Mouse (Mus musculus) limb, embryonic 13.5 days (tissue): ENCODE results near the gene Trpm2. TPM values are rescaled to one million over a fixed set of nuclear protein-coding genes. Genes with fewer than 3 reads are reported as not detected.
"Not testable (repeated sequence)": the region's sequence is repeated elsewhere in the genome, so short reads cannot be mapped to it uniquely, and the experiment has no call there.

Source experiments
- ATAC-seq: fragments of 200-750 bp; cut with Nextera tagmentation; 2 replicates; pipeline ENCODE4 v1.8.0; 2017; ENCODE audit warnings: low read depth, moderate number of reproducible peaks, moderate TSS enrichment; ENCODE audit not compliant: low FRiP score
- H3K27ac ChIP-seq: fragments of 300-500 bp; sonication (generic); 2 replicates; pipeline ENCODE4 v1.5.1; 2015; ENCODE audit warnings: inconsistent platforms, mild to moderate bottlenecking, moderate library complexity
- H3K27me3 ChIP-seq: fragments of 300-500 bp; sonication (generic); 2 replicates; pipeline ENCODE4 v1.6.1; 2015; ENCODE audit warnings: mild to moderate bottlenecking, inconsistent platforms
- H3K36me3 ChIP-seq: fragments of 300-500 bp; sonication (generic); 2 replicates; pipeline ENCODE4 v1.6.1; 2015; ENCODE audit warnings: inconsistent platforms, mild to moderate bottlenecking, moderate library complexity
- H3K4me1 ChIP-seq: fragments of 300-500 bp; sonication (generic); 2 replicates; pipeline ENCODE4 v1.6.1; 2015; ENCODE audit warnings: inconsistent platforms
- H3K4me2 ChIP-seq: fragments of 300-500 bp; sonication (generic); replicated peaks from 2 replicates; pipeline ENCODE4 v1.6.1; 2015; ENCODE audit warnings: inconsistent platforms, mild to moderate bottlenecking, moderate library complexity
- H3K4me3 ChIP-seq: fragments of 300-500 bp; sonication (generic); 2 replicates; pipeline ENCODE4 v1.5.1; 2015; ENCODE audit warnings: moderate library complexity, mild to moderate bottlenecking, inconsistent platforms
- H3K9ac ChIP-seq: fragments of 300-500 bp; sonication (generic); 2 replicates; pipeline ENCODE4 v1.6.1; 2015; ENCODE audit warnings: mild to moderate bottlenecking, inconsistent platforms
- H3K9me3 ChIP-seq: fragments of 300-500 bp; sonication (generic); 2 replicates; pipeline ENCODE4 v1.6.1; 2016; ENCODE audit warnings: inconsistent platforms
- WGBS: fragments of 180-500 bp; shearing (Covaris S2); methylation state at CpG from one replicate; pipeline ENCODE4 v1.1.7; 2015; 5-methylcytosine and 5-hydroxymethylcytosine counted together
- polyA plus RNA-seq: library from polyadenylated mRNA; unstranded; fragments of >200 nt; fragmentation: Nextera tagmentation; extraction: Ambion mirVana; gene quantifications from 2 replicates; pipeline ENCODE4 v1.2.1, GENCODE M21; 2015

The Trpm2 gene
- polyA plus RNA-seq, 1 experiment from 2014 or later = 0.29 TPM

DNA sequence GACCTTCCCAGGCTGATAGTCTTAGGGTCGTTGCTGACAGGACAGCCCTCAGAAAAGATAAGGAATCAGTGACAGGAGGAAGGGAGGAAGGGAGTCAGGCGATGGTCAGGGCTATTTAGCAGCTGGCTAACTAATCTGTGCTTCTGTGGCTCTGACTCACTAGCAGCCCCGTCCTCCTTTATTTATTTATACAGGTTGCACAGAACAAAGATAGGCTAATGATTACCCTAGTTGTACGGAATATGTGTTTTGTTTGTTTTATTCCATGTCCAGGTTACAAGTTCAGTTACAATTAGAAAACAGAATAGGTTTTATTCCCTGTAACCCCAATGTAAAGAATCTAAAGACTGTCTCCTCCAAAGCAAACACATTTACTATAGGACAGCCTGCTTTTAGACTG, 5.3 kb upstream of the Trpm2 start:
- no peak for ATAC-seq
- Histone ChIP-seq H3K4me1 (peaks cover 11% of the 10 kb centered on the region), H3K9me3 (no peaks in the 10 kb centered on the region), H3K4me3 (no peak overlapping the region), H3K27me3 (peaks cover under 1% of the 10 kb centered on the region; the same call in 1 of the 2 replicates), H3K36me3 (peaks cover 3% of the 10 kb centered on the region), H3K27ac (no peak overlapping the region), H3K4me2 (no peak overlapping the region), H3K9ac (no peak overlapping the region)
- WGBS = 26% methylated on average over 4 of the region's 4 CpGs

DNA sequence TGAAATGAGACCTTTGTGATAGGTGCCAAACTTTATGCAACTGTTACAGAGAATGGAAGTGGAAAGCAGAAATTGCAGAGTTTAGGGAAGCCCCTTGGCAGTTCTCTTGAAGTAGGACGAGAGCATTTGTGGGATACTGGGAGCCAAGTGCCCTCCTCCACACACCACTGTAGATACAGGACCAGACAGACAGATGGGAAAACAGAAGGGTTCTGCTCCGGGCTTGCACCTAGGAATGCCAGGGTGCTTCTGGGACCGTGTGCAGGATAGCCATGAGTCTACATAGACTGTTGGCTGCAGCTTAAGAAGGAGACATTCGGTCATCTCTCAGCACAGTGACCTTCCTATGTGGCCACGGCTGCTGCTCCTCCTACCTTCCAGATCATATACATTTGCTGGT, 4.4 kb upstream of the Trpm2 start:
- ATAC-seq = no peak
- no peak overlapping the region for H3K4me3 ChIP-seq
- no peak overlapping the region for H3K9ac ChIP-seq
- no peak overlapping the region for H3K4me2 ChIP-seq
- H3K36me3 ChIP-seq = no peaks in the 10 kb centered on the region
- 72% methylated on average over 5 of the region's 5 CpGs for WGBS
- H3K27ac ChIP-seq = no peak overlapping the region
- peaks cover 13% of the 10 kb centered on the region for H3K4me1 ChIP-seq
- no peaks in the 10 kb centered on the region for H3K9me3 ChIP-seq
- H3K27me3 ChIP-seq = peaks cover 9% of the 10 kb centered on the region

DNA sequence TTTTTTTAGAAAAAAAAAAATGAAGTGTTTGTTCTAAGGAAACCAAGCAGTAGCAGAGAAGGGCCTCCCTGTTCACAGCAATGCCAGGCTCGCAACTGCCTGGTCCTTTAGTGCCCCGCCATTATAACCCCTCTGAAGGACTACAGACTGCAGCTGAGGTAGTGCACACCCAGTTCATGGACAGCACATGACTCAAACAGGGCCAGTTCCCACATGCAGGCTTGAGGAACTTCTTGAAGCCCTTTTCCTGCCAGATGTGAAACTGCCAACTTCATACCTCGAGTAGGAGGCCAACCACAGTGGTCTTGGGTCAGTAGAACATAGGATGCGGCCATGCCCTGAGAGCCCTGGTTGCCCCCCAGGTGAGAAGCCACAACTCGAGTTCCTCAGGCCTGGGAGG, 4.0 kb upstream of the Trpm2 start:
- Histone ChIP-seq H3K27ac (no peak overlapping the region), H3K9ac (no peak overlapping the region), H3K4me2 (no peak overlapping the region), H3K27me3 (peaks cover 14% of the 10 kb centered on the region), H3K4me3 (no peak overlapping the region), H3K36me3 (no peaks in the 10 kb centered on the region), H3K4me1 (peaks cover 17% of the 10 kb centered on the region), H3K9me3 (no peaks in the 10 kb centered on the region)
- WGBS = 77% methylated on average over 5 of the region's 5 CpGs
- no peak for ATAC-seq

DNA sequence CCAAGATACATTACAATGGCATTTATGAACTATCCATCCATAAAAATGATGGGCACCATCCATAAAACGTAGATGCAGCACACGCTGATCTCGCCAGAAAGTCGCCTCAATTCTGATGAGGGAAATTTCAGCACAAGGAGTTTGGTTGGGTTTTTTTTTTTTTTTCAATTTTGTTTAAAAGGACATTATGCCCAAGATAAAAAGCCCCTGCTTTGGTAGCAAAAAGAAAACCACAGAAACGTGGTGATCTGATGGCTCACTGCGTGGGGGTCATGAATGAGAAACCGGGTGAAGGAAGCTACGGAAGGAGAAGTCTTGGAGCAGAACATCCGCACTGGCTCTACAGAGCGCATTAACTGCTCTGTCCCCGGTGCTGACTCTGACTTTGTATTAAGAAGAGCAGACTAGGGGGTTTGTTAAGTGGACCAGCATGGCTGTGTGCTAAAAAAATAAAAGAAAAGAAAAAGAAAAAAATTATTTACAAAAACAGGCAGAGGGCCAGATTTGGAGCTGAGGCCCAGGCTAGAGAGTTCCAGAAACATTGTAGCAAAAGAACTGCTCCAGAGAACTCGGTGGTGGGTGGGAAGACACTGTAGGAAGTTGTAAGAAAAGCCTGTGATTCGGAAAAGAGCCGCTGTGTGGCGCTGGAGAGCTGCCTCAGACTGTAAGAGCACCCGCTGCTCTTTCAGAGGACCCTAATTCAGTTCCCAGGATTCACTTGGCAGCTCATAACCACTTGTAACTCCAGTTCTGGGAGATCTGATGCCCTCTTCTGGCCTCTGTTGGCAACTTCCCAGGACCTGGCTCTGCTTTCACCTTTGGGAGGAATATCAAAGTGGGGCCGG, 1.6 kb upstream of the Trpm2 start:
- peaks cover 31% of the 10 kb centered on the region for H3K27me3 ChIP-seq
- H3K9me3 ChIP-seq = no peaks in the 10 kb centered on the region
- 59% methylated on average over 17 of the region's 17 CpGs for WGBS
- H3K4me2 ChIP-seq = no peak overlapping the region
- no peak overlapping the region for H3K4me3 ChIP-seq
- no peaks in the 10 kb centered on the region for H3K36me3 ChIP-seq
- H3K27ac ChIP-seq = no peak overlapping the region
- ATAC-seq = no peak
- H3K9ac ChIP-seq = no peak overlapping the region
- 0 out of 2 replicates have a peak, but pooled peaks cover 11% of the 10 kb centered on the region for H3K4me1 ChIP-seq

DNA sequence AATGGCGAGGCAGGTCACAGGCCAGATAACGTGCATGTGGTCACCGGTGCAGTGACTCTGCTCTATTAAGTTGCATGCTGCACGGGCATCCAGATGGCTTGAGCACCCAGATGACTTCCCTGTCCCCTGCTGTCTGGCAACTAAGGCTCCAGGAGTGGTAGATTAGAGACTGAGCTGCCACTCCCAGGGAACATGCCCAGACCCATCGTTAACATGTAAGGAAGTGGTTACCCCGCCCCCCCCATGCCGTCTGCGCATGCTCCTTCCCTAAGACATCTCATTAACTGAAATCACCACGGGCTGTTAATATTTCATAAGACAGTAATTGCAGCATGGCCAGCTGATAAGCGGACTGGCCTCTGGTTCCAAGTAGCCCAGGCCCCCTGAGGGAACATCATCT, 828 bp upstream of the Trpm2 start:
- Histone ChIP-seq H3K4me1 (0 out of 2 replicates have a peak, but pooled peaks cover 11% of the 10 kb centered on the region), H3K27ac (no peak overlapping the region), H3K4me2 (no peak overlapping the region), H3K9me3 (no peaks in the 10 kb centered on the region), H3K4me3 (no peak overlapping the region), H3K36me3 (no peaks in the 10 kb centered on the region), H3K27me3 (peaks cover 35% of the 10 kb centered on the region), H3K9ac (no peak overlapping the region)
- no peak for ATAC-seq
- WGBS = 72% methylated on average over 10 of the region's 10 CpGs

DNA sequence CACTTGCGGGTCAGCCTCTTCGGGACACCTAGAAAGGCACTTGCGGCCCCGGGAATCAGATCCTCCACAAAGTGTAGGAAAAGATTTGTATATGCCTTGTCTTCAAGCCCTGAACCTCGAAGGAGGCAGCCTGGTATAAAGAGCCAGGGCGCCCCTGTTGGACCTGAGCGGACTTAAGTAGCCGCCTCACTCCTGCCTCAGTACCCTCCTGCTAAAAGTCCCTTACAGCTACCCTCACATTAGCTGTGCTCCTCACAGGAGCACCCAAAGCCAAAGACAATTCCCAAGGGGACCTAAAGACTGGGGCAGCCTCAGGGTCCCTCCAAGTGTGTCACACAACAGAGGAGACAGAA, 414 bp downstream of the Trpm2 start:
- no peaks in the 10 kb centered on the region for H3K36me3 ChIP-seq
- 0 out of 2 replicates have a peak, but pooled peaks cover 11% of the 10 kb centered on the region for H3K4me1 ChIP-seq
- no peak overlapping the region for H3K27ac ChIP-seq
- peak overlapping the region; percentile 71 for H3K4me2 ChIP-seq
- 16% methylated on average over 8 of the region's 8 CpGs for WGBS
- H3K4me3 ChIP-seq = peak overlapping the region; percentile 41
- H3K27me3 ChIP-seq = peaks cover 35% of the 10 kb centered on the region
- ATAC-seq = no peak
- H3K9me3 ChIP-seq = no peaks in the 10 kb centered on the region
- H3K9ac ChIP-seq = peak overlapping the region; percentile 63

DNA sequence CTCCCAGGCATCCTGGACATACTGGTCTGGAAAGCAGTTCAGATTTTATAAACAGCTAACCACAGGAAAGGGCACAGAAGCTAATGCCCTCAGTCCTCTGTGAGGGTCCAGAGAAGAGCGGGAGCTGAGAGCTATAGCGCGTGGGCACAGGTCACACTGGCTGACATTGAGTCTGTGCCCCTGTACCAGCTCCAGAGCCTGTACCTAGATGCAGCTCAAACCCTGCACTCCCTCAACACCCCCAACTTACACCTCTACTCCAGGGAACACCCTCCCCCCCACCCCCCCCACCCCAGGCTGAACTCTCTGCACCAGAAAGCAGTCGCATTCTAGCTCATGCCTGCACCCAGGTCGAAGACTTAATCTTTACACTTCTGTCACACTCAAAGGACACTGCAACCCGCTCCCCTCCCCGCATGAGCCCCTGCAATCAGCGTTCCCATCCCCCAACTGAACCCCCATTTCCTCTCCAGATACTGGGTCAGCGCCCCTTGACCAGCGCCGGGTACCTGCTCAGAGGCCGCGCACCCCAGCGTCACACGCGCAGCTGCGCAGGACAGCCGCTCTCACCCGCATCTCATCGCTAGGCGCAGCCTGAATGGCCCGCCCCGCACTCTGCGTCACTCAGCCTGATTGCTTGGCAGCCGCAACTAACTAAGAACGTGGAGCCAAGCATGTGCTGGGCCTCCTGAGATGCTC, 940 bp downstream of the Trpm2 start:
- H3K4me3 ChIP-seq = peak overlapping the region; percentile 41
- peak overlapping the region; percentile 63 for H3K9ac ChIP-seq
- 5% methylated on average over 26 of the region's 26 CpGs for WGBS
- H3K27me3 ChIP-seq = peaks cover 35% of the 10 kb centered on the region
- H3K4me1 ChIP-seq = 0 out of 2 replicates have a peak, but pooled peaks cover 11% of the 10 kb centered on the region
- ATAC-seq = no peak
- peak overlapping the region; percentile 71 for H3K4me2 ChIP-seq
- H3K9me3 ChIP-seq = no peaks in the 10 kb centered on the region
- no peak overlapping the region for H3K27ac ChIP-seq
- no peaks in the 10 kb centered on the region for H3K36me3 ChIP-seq

DNA sequence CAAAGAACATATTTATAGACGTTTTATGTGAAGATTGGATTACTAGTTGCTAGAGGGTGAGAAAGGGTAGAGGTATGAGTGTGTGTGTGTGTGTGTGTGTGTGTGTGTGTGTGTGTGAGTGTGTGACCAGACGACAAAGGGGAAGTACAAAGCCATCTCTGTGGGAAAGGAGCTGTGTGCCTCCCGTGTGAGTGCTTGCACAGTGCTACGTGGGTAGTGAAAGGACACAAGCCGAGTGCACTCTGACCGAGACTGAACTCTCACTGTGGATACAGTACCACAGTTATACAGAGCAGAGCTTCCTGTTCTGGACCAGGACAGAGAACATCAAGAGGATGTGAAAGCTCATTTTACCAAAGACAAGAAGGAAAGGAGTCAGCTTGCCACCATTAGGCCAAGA, 6.4 kb downstream of the Trpm2 start:
- H3K4me3 ChIP-seq = no peak overlapping the region
- 78% methylated on average over 6 of the region's 6 CpGs for WGBS
- peaks cover 17% of the 10 kb centered on the region for H3K27me3 ChIP-seq
- 0 out of 2 replicates have a peak, but pooled peaks cover under 1% of the 10 kb centered on the region for H3K4me1 ChIP-seq
- no peak for ATAC-seq
- no peaks in the 10 kb centered on the region for H3K9me3 ChIP-seq
- no peak overlapping the region for H3K27ac ChIP-seq
- H3K36me3 ChIP-seq = no peaks in the 10 kb centered on the region
- no peak overlapping the region for H3K9ac ChIP-seq
- H3K4me2 ChIP-seq = no peak overlapping the region

DNA sequence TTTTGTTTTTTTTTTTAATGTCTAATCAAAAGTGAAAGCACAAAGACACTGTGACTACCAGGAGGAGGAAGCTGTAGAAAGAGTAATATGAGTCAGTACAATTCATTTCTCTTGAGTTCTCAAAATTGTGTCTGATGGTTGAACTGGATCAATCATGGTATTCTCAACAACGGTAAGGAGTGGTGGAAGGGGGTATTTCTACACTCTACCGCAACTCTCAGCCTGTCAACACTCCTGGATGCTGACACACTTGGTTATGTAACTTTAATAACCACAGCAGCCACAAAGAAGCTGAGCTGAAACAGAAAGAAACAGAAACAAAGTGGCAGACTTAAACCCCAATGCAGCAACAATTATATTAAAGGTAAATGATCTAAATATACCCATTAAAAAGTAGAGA, 7.6 kb downstream of the Trpm2 start:
- H3K4me3 ChIP-seq = no peak overlapping the region
- H3K4me1 ChIP-seq = no peaks in the 10 kb centered on the region
- no peaks in the 10 kb centered on the region for H3K36me3 ChIP-seq
- 93% methylated on average over 2 of the region's 2 CpGs for WGBS
- no peak overlapping the region for H3K4me2 ChIP-seq
- H3K27ac ChIP-seq = no peak overlapping the region
- no peaks in the 10 kb centered on the region for H3K9me3 ChIP-seq
- no peak for ATAC-seq
- H3K27me3 ChIP-seq = peaks cover 4% of the 10 kb centered on the region; the same call in 1 of the 2 replicates
- no peak overlapping the region for H3K9ac ChIP-seq

DNA sequence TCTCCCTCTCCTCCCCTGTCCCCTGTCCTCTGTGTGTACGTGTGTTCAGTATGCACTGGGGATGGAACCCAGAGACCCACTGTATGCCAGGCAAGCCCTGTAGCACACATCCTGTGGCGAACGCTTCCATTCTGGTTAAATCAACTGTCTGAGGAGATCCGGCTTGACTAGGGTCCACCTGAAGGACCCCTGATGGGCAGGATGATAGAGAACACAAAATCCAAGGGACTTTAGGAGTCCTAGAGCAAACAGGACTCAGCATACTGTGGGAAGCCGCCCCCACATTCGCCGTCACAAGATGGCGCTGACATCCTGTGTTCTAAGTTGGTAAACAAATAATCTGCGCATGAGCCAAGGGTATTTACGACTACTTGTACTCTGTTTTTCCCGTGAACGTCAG, 19.9 kb downstream of the Trpm2 start:
- not testable (repeated sequence) for ATAC-seq, H3K4me3 ChIP-seq, H3K36me3 ChIP-seq, H3K4me2 ChIP-seq, H3K27me3 ChIP-seq, H3K27ac ChIP-seq, H3K9ac ChIP-seq, H3K4me1 ChIP-seq
- 91% methylated on average over 9 of the region's 12 CpGs for WGBS
- 0 out of 2 replicates have a peak, but pooled peaks cover 15% of the 10 kb centered on the region for H3K9me3 ChIP-seq

DNA sequence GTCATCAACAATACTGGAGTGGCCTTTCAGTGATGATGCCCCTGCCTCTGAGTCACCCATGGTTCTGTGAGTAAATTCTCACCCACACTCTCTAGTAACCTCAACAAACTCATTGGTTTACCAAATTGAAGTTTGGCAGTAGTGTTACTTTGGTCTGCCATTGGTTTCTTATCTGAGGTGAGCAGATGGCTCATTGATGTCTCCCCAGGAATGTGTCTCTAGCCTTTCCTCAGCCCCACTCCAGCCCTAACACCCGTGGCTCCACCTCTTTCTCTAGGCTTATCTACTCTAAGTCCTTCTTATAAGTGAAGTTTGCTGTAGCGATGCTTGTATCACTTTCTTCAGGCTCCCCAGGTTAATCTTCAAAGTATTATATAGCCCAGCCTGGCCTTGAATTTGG, 30.7 kb downstream of the Trpm2 start:
- 68% methylated on average over 2 of the region's 2 CpGs for WGBS
- H3K9ac ChIP-seq = no peak overlapping the region
- no peak overlapping the region for H3K4me2 ChIP-seq
- ATAC-seq = no peak
- H3K27me3 ChIP-seq = no peaks in the 10 kb centered on the region
- no peaks in the 10 kb centered on the region for H3K4me1 ChIP-seq
- H3K9me3 ChIP-seq = no peaks in the 10 kb centered on the region
- H3K4me3 ChIP-seq = no peak overlapping the region
- H3K27ac ChIP-seq = no peak overlapping the region
- H3K36me3 ChIP-seq = no peaks in the 10 kb centered on the region

DNA sequence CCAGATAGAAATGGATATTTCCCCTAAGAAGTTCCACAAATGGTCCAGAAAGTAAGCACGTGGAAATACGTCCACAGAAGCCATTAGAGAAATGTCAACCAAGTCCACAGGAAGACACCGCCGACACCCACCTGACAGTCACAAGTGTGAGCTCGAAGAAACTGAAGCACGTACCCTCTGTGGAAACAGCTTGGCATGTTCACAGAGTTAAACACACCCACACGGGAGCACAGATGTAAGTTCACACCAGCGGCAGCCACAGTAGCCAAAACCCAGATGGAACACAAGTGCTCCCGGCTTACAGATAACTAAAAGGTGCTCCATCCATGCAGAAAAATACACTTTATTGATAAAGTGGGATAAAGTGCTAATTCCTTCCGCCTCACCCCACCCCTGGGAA, 43.0 kb downstream of the Trpm2 start:
- 87% methylated on average over 10 of the region's 10 CpGs for WGBS
- Histone ChIP-seq H3K27ac (no peak overlapping the region), H3K4me2 (no peak overlapping the region), H3K9me3 (no peaks in the 10 kb centered on the region), H3K4me3 (no peak overlapping the region), H3K9ac (no peak overlapping the region), H3K27me3 (no peaks in the 10 kb centered on the region), H3K4me1 (no peaks in the 10 kb centered on the region), H3K36me3 (no peaks in the 10 kb centered on the region)
- ATAC-seq = no peak
